9 mouse cellular contexts compared by ENCODE assay signal in genomic region chr3:95740406-95740805, GRCm38 (mm10). TPM values are rescaled to one million over a fixed set of nuclear protein-coding genes. Genes with fewer than 3 reads are reported as not detected.
DNase-seq lines count a peak whose midpoint lies in the region; ATAC-seq and TF ChIP-seq lines count a peak whose summit lies in the region.
"Had no signal": no experiment of that assay in that cellular context is flagged by ENCODE, and none has a peak within 500 bp of the region (broad histone marks: within the 10 kb centered on the region; RNA-seq: fewer than 3 reads in every experiment).

No protein-coding gene starts in this region.

- H3K9me3 ChIP-seq in liver, embryonic 14.5 days (ENCODE audit: control insufficient read depth, low read length): no peaks in the 10 kb centered on the region
- H3K9me3 ChIP-seq in forebrain, embryonic 14.5 days (replicated peaks; ENCODE audit: control insufficient read depth, low read length): no peaks in the 10 kb centered on the region
- no peaks in the 10 kb centered on the region for H3K9me3 ChIP-seq in hindbrain, embryonic 11.5 days (ENCODE audit: control insufficient read depth, low read length)

- H3K27me3 ChIP-seq in liver, embryonic 14.5 days (ENCODE audit: control insufficient read depth, insufficient read depth, low read length): no peaks in the 10 kb centered on the region
- H3K27me3 ChIP-seq in forebrain, embryonic 14.5 days (replicated peaks; ENCODE audit: control insufficient read depth, insufficient read depth, low read length): no peaks in the 10 kb centered on the region
- H3K27me3 ChIP-seq in hindbrain, embryonic 11.5 days (ENCODE audit: control insufficient read depth, insufficient read depth, low read length): no peaks in the 10 kb centered on the region

- H3K9ac ChIP-seq in liver, embryonic 14.5 days (replicated peaks): no peak overlapping the region
- no peak overlapping the region for H3K9ac ChIP-seq in forebrain, embryonic 14.5 days (ENCODE audit: low read length)
- no peak overlapping the region for H3K9ac ChIP-seq in hindbrain, embryonic 11.5 days (ENCODE audit: low read depth, low read length)

- H3K27ac ChIP-seq in liver, embryonic 14.5 days: no peak overlapping the region
- no peak overlapping the region for H3K27ac ChIP-seq in forebrain, embryonic 14.5 days (ENCODE audit: low read depth, low read length)
- H3K27ac ChIP-seq in hindbrain, embryonic 11.5 days (ENCODE audit: low read depth, low read length): no peak overlapping the region

- H3K4me1 ChIP-seq in liver, embryonic 14.5 days (replicated peaks; ENCODE audit: control insufficient read depth in 2 of 2, insufficient read depth in 2 of 2, low read length in 1 of 2): peaks cover 0 to 16% of the 10 kb centered on the region in 2 experiments; a peak in 2 of 4 replicates
- H3K4me1 ChIP-seq in forebrain, embryonic 14.5 days (ENCODE audit: control insufficient read depth, insufficient read depth, low read length): no peaks in the 10 kb centered on the region
- no peaks in the 10 kb centered on the region for H3K4me1 ChIP-seq in hindbrain, embryonic 11.5 days (replicated peaks; ENCODE audit: control insufficient read depth, insufficient read depth, low read length)

- peak; percentile 39 to 46; a peak in 3 of 4 replicates for ATAC-seq in hematopoietic stem cell, adult 5-6 weeks (replicated peaks in 1 of 2; ENCODE audit: insufficient read depth in 1 of 2, low FRiP score in 2 of 2, low TSS enrichment in 1 of 2, low read depth in 1 of 2, poor library complexity in 2 of 2, severe bottlenecking in 2 of 2)
- peak; percentile 49 for ATAC-seq in liver, embryonic 14.5 days (ENCODE audit: insufficient read depth)
- no peak for ATAC-seq in forebrain, embryonic 14.5 days
- no peak for ATAC-seq in hindbrain, embryonic 11.5 days (ENCODE audit: low FRiP score)

- H3K36me3 ChIP-seq in liver, embryonic 14.5 days (replicated peaks; ENCODE audit: control insufficient read depth, insufficient read depth, low read depth): peaks cover 16% of the 10 kb centered on the region
- peaks cover 62% of the 10 kb centered on the region for H3K36me3 ChIP-seq in forebrain, embryonic 14.5 days (ENCODE audit: control insufficient read depth, insufficient read depth, low read length)
- peaks cover 2% of the 10 kb centered on the region; the same call in 1 of the 2 replicates for H3K36me3 ChIP-seq in hindbrain, embryonic 11.5 days (ENCODE audit: control insufficient read depth, insufficient read depth, low read length)

- no peak overlapping the region for H3K4me3 ChIP-seq in liver, embryonic 14.5 days (ENCODE audit: insufficient read depth in 1 of 2, low read depth in 2 of 2, low read length in 2 of 2)
- H3K4me3 ChIP-seq in forebrain, embryonic 14.5 days (ENCODE audit: low read depth, low read length): no peak overlapping the region
- H3K4me3 ChIP-seq in hindbrain, embryonic 11.5 days (ENCODE audit: low read depth, low read length): no peak overlapping the region
- H3K4me3 ChIP-seq: erythroblast, embryonic 14.5 days had no signal

- peak; percentile 74 for DNase-seq in adrenal gland, postnatal 14 days
- no peak for DNase-seq in adrenal gland, postnatal 4 days (ENCODE audit: low spot score in 2 of 2)
- DNase-seq in T-cell, adult 2 months (ENCODE audit: low spot score): peak; percentile 55
- no peak for DNase-seq in liver, embryonic 14.5 days (ENCODE audit: low read depth in 3 of 3, low spot score in 3 of 3)
- peak; percentile 18 to 44 for DNase-seq in thymus, postnatal 36 days
- DNase-seq in forebrain, embryonic 14.5 days (ENCODE audit: low spot score): no peak
- DNase-seq in hindbrain, embryonic 11.5 days (ENCODE audit: low spot score): no peak

- WGBS in liver, embryonic 14.5 days (ENCODE audit: insufficient replicate concordance): 24% methylated on average over 8 of the region's 8 CpGs
- 87% methylated on average over 7 of the region's 8 CpGs for WGBS in forebrain, embryonic 14.5 days
- 82% methylated on average over 8 of the region's 8 CpGs for WGBS in hindbrain, embryonic 11.5 days

- TF ChIP-seq EP300 in liver, embryonic 14.5 days (IDR thresholded peaks at IDR 0.05; ENCODE audit: low read depth): no peak

- H3K4me2 ChIP-seq in liver, embryonic 14.5 days (ENCODE audit: low read depth): peak overlapping the region; percentile 29; the same call in 1 of the 2 replicates
- H3K4me2 ChIP-seq in forebrain, embryonic 14.5 days (ENCODE audit: low read length): no peak overlapping the region
- H3K4me2 ChIP-seq in hindbrain, embryonic 11.5 days (replicated peaks; ENCODE audit: low read depth, low read length): no peak overlapping the region

- no peak for TF ChIP-seq CTCF in liver, embryonic 14.5 days (IDR thresholded peaks at IDR 0.05; ENCODE audit: low read depth)

RNA-seq across cellular contexts. Expression of gene Ecm1, which starts 1.0 kb away (rescaled TPM):
- total RNA-seq in adrenal gland, postnatal 14 days (2021): 188 and 208 TPM in 2 replicates
- total RNA-seq in adrenal gland, postnatal 4 days (2021): 100 to 1,000 TPM; 205 to 241 TPM
- total RNA-seq in hematopoietic stem cell, adult 5-6 weeks (2017): 0.75 and 4.1 TPM in 2 replicates
- 9.3 and 9.8 TPM in 2 replicates for polyA plus RNA-seq in liver, embryonic 14.5 days (2012; rRNA removed)
- polyA plus RNA-seq in liver, embryonic 14.5 days (2014; fragmentation: Nextera tagmentation; extraction: Ambion mirVana): 10.2 and 12.9 TPM in 2 replicates
- polyA plus RNA-seq in forebrain, embryonic 14.5 days (2014; fragmentation: Nextera tagmentation; extraction: Ambion mirVana): 6.6 and 9.0 TPM in 2 replicates
- polyA plus RNA-seq in hindbrain, embryonic 11.5 days (2014; fragmentation: Nextera tagmentation; extraction: Ambion mirVana): 13.3 and 14.3 TPM in 2 replicates

RNA-seq across cellular contexts. Expression of gene Tars2, which starts 19.6 kb away (rescaled TPM):
- 49.6 and 52.3 TPM in 2 replicates for total RNA-seq in adrenal gland, postnatal 14 days (2021)
- total RNA-seq in adrenal gland, postnatal 4 days (2021): 10 to 100 TPM; 48.2 to 51.7 TPM
- total RNA-seq in hematopoietic stem cell, adult 5-6 weeks (2017): 44.8 and 45.2 TPM in 2 replicates
- polyA plus RNA-seq in liver, embryonic 14.5 days (2012; rRNA removed): 14.5 and 19.9 TPM in 2 replicates
- 37.1 and 39.9 TPM in 2 replicates for polyA plus RNA-seq in liver, embryonic 14.5 days (2014; fragmentation: Nextera tagmentation; extraction: Ambion mirVana)
- 46.6 and 50.7 TPM in 2 replicates for polyA plus RNA-seq in forebrain, embryonic 14.5 days (2014; fragmentation: Nextera tagmentation; extraction: Ambion mirVana)
- 42.6 and 49.7 TPM in 2 replicates for polyA plus RNA-seq in hindbrain, embryonic 11.5 days (2014; fragmentation: Nextera tagmentation; extraction: Ambion mirVana)

RNA-seq across cellular contexts. Expression of gene Adamtsl4, which starts 52.7 kb away (rescaled TPM):
- total RNA-seq in adrenal gland, postnatal 14 days (2021): 6.6 and 8.4 TPM in 2 replicates
- 1 to 10 TPM; 7.5 to 8.1 TPM for total RNA-seq in adrenal gland, postnatal 4 days (2021)
- total RNA-seq in hematopoietic stem cell, adult 5-6 weeks (2017): 0.13 TPM in 1 of 2 replicates, not detected in the other
- polyA plus RNA-seq in liver, embryonic 14.5 days (2012; rRNA removed): 0.12 and 0.43 TPM in 2 replicates
- polyA plus RNA-seq in liver, embryonic 14.5 days (2014; fragmentation: Nextera tagmentation; extraction: Ambion mirVana): 0.17 and 0.47 TPM in 2 replicates
- 0.13 and 0.72 TPM in 2 replicates for polyA plus RNA-seq in forebrain, embryonic 14.5 days (2014; fragmentation: Nextera tagmentation; extraction: Ambion mirVana)
- 0.14 and 0.80 TPM in 2 replicates for polyA plus RNA-seq in hindbrain, embryonic 11.5 days (2014; fragmentation: Nextera tagmentation; extraction: Ambion mirVana)

Comparison
In these comparisons a context has a peak if more than half of its experiments do, and no peak if none do; other contexts are left out.
1. DNase-seq: peak in adrenal gland, postnatal 14 days (single experiment), T-cell, adult 2 months (single experiment) and thymus, postnatal 36 days (2 of 2); none in adrenal gland, postnatal 4 days (0 of 2), liver, embryonic 14.5 days (0 of 3), forebrain, embryonic 14.5 days (single experiment) and hindbrain, embryonic 11.5 days (single experiment).
2. ATAC-seq: peak in hematopoietic stem cell, adult 5-6 weeks (2 of 2) and liver, embryonic 14.5 days (single experiment); none in forebrain, embryonic 14.5 days (single experiment) and hindbrain, embryonic 11.5 days (single experiment).
3. RNA of gene Ecm1, which starts 1.0 kb away (total RNA-seq): 205 to 241 TPM in adrenal gland, postnatal 4 days and 188 to 208 TPM in adrenal gland, postnatal 14 days; 0.75 to 4.1 TPM in hematopoietic stem cell, adult 5-6 weeks; every median in the first group is over 10 times any median in the second.